Mouse (Mus musculus) kidney, adult 2 months (tissue): ENCODE measurements around the gene Vps54.

Source experiments
- CTCF ChIP-seq: fragments of 200-500 bp; conservative IDR thresholded peaks from 2 replicates; pipeline ENCODE4 v1.5.1; 2011; ENCODE audit warnings: low read depth, mild to moderate bottlenecking, control low read depth, low read length, moderate library complexity, mixed read lengths; ENCODE audit not compliant: insufficient read depth, insufficient read length
- POLR2A ChIP-seq: fragments of 200-500 bp; IDR thresholded peaks from one replicate; pipeline ENCODE4 v1.6.1; 2011; ENCODE audit warnings: low read depth, low read length, control low read depth

GRCm38 (mm10) chr11:21363144-21363940 lies 124.3 kb downstream of the Vps54 start:
- TF ChIP-seq POLR2A (no peak), CTCF (no peak)
